Mouse (Mus musculus): ENCODE data around the gene Braf. TPM values are rescaled to one million over a fixed set of nuclear protein-coding genes. Genes with fewer than 3 reads are reported as not detected.
A peak's percentile ranks its signal among the peaks of the same experiment; 100 is the strongest.

Braf gene
- polyA plus RNA-seq, 1 experiment = 33.8 TPM

- 84% methylated on average over 3 of the region's 3 CpGs for WGBS
- Histone ChIP-seq H3K27ac (ENCODE audit: insufficient read depth, low read length) (no peak overlapping the region), H3K4me1 (ENCODE audit: control insufficient read depth, insufficient read depth, low read length) (no peaks in the 10 kb centered on the region; the same call in 1 of the 2 replicates), H3K4me3 (replicated peaks; ENCODE audit: insufficient read depth, low read depth, low read length) (no peak overlapping the region), H3K27me3 (ENCODE audit: control insufficient read depth, insufficient read depth, low read length) (no peaks in the 10 kb centered on the region)
- no peak for TF ChIP-seq CTCF (IDR thresholded peaks at IDR 0.05; ENCODE audit: borderline replicate concordance, insufficient read depth, low read depth, low read length)
- TF ChIP-seq POLR2A (IDR thresholded peaks at IDR 0.05; ENCODE audit: borderline replicate concordance, insufficient read depth, low read length) = no peak
- DNase-seq = no peak
These were observed 886 bp upstream of the Braf start for GRCm38 (mm10) chr6:39726149-39726548.

- WGBS = 0% methylated on average over 12 of the region's 12 CpGs
- Histone ChIP-seq H3K4me1 (ENCODE audit: control insufficient read depth, insufficient read depth, low read length) (no peaks in the 10 kb centered on the region; the same call in 1 of the 2 replicates), H3K27me3 (ENCODE audit: control insufficient read depth, insufficient read depth, low read length) (no peaks in the 10 kb centered on the region), H3K27ac (ENCODE audit: insufficient read depth, low read length) (peak overlapping the region; percentile 73), H3K4me3 (replicated peaks; ENCODE audit: insufficient read depth, low read depth, low read length) (peak overlapping the region; percentile 99)
- DNase-seq = no peak
- TF ChIP-seq CTCF (IDR thresholded peaks at IDR 0.05; ENCODE audit: borderline replicate concordance, insufficient read depth, low read depth, low read length) = no peak
- no peak for TF ChIP-seq POLR2A (IDR thresholded peaks at IDR 0.05; ENCODE audit: borderline replicate concordance, insufficient read depth, low read length)
These were observed 759 bp downstream of the Braf start for GRCm38 (mm10) chr6:39724542-39724865.

GRCm38 (mm10) chr6:39724071-39724470 lies 1.2 kb downstream of the Braf start:
- no peaks in the 10 kb centered on the region for H3K27me3 ChIP-seq (ENCODE audit: control insufficient read depth, insufficient read depth, low read length)
- under 1% methylated on average over 7 of the region's 7 CpGs for WGBS
- peak overlapping the region; percentile 59; the same call in 1 of the 2 replicates for H3K27ac ChIP-seq (ENCODE audit: insufficient read depth, low read length)
- H3K4me1 ChIP-seq (ENCODE audit: control insufficient read depth, insufficient read depth, low read length) = no peaks in the 10 kb centered on the region; the same call in 1 of the 2 replicates
- peak overlapping the region; percentile 99 for H3K4me3 ChIP-seq (replicated peaks; ENCODE audit: insufficient read depth, low read depth, low read length)
- peak; percentile 12 to 28 for DNase-seq
- TF ChIP-seq POLR2A (IDR thresholded peaks at IDR 0.05; ENCODE audit: borderline replicate concordance, insufficient read depth, low read length) (no peak), CTCF (IDR thresholded peaks at IDR 0.05; ENCODE audit: borderline replicate concordance, insufficient read depth, low read depth, low read length) (no peak)

- no peak for DNase-seq
- 50% methylated on average over 6 of the region's 6 CpGs for WGBS
These were observed 6.7 kb downstream of the Braf start for GRCm38 (mm10) chr6:39718567-39718966.

GRCm38 (mm10) chr6:39717049-39717448 lies 8.2 kb downstream of the Braf start:
- Histone ChIP-seq H3K4me1 (ENCODE audit: control insufficient read depth, insufficient read depth, low read length) (no peaks in the 10 kb centered on the region; the same call in 1 of the 2 replicates), H3K4me3 (replicated peaks; ENCODE audit: insufficient read depth, low read depth, low read length) (no peak overlapping the region), H3K27ac (ENCODE audit: insufficient read depth, low read length) (no peak overlapping the region), H3K27me3 (ENCODE audit: control insufficient read depth, insufficient read depth, low read length) (no peaks in the 10 kb centered on the region)
- 93% methylated on average over 2 of the region's 2 CpGs for WGBS
- TF ChIP-seq POLR2A (IDR thresholded peaks at IDR 0.05; ENCODE audit: borderline replicate concordance, insufficient read depth, low read length) = no peak
- TF ChIP-seq CTCF (IDR thresholded peaks at IDR 0.05; ENCODE audit: borderline replicate concordance, insufficient read depth, low read depth, low read length) = no peak
- no peak for DNase-seq

More at GRCm38 (mm10) chr6:39718567-39718966, 6.7 kb downstream of the Braf start:
- TF ChIP-seq CTCF (IDR thresholded peaks at IDR 0.05; ENCODE audit: borderline replicate concordance, insufficient read depth, low read depth, low read length) (no peak), POLR2A (IDR thresholded peaks at IDR 0.05; ENCODE audit: borderline replicate concordance, insufficient read depth, low read length) (no peak)
- no peaks in the 10 kb centered on the region for H3K27me3 ChIP-seq (ENCODE audit: control insufficient read depth, insufficient read depth, low read length)
- no peaks in the 10 kb centered on the region; the same call in 1 of the 2 replicates for H3K4me1 ChIP-seq (ENCODE audit: control insufficient read depth, insufficient read depth, low read length)
- H3K27ac ChIP-seq (ENCODE audit: insufficient read depth, low read length) = no peak overlapping the region
- no peak overlapping the region for H3K4me3 ChIP-seq (replicated peaks; ENCODE audit: insufficient read depth, low read depth, low read length)

- TF ChIP-seq POLR2A (IDR thresholded peaks at IDR 0.05; ENCODE audit: borderline replicate concordance, insufficient read depth, low read length) (no peak), CTCF (IDR thresholded peaks at IDR 0.05; ENCODE audit: borderline replicate concordance, insufficient read depth, low read depth, low read length) (no peak)
- Histone ChIP-seq H3K4me1 (ENCODE audit: control insufficient read depth, insufficient read depth, low read length) (no peaks in the 10 kb centered on the region), H3K27me3 (ENCODE audit: control insufficient read depth, insufficient read depth, low read length) (no peaks in the 10 kb centered on the region), H3K27ac (ENCODE audit: insufficient read depth, low read length) (no peak overlapping the region), H3K4me3 (replicated peaks; ENCODE audit: insufficient read depth, low read depth, low read length) (no peak overlapping the region)
- DNase-seq = no peak
- WGBS = 81% methylated on average over 7 of the region's 7 CpGs
These were observed 10.9 kb downstream of the Braf start for GRCm38 (mm10) chr6:39714341-39714740.

GRCm38 (mm10) chr6:39713399-39713798 lies 11.9 kb downstream of the Braf start:
- 60% methylated on average over 3 of the region's 3 CpGs for WGBS
- no peak for TF ChIP-seq POLR2A (IDR thresholded peaks at IDR 0.05; ENCODE audit: borderline replicate concordance, insufficient read depth, low read length)
- no peak for TF ChIP-seq CTCF (IDR thresholded peaks at IDR 0.05; ENCODE audit: borderline replicate concordance, insufficient read depth, low read depth, low read length)
- Histone ChIP-seq H3K4me1 (ENCODE audit: control insufficient read depth, insufficient read depth, low read length) (no peaks in the 10 kb centered on the region), H3K4me3 (replicated peaks; ENCODE audit: insufficient read depth, low read depth, low read length) (no peak overlapping the region), H3K27ac (ENCODE audit: insufficient read depth, low read length) (no peak overlapping the region), H3K27me3 (ENCODE audit: control insufficient read depth, insufficient read depth, low read length) (no peaks in the 10 kb centered on the region)
- no peak for DNase-seq

- H3K27ac ChIP-seq (ENCODE audit: insufficient read depth, low read length) = no peak overlapping the region
- no peak for DNase-seq
- H3K4me1 ChIP-seq (ENCODE audit: control insufficient read depth, insufficient read depth, low read length) = no peaks in the 10 kb centered on the region
- no peaks in the 10 kb centered on the region for H3K27me3 ChIP-seq (ENCODE audit: control insufficient read depth, insufficient read depth, low read length)
- no peak for TF ChIP-seq POLR2A (IDR thresholded peaks at IDR 0.05; ENCODE audit: borderline replicate concordance, insufficient read depth, low read length)
- no peak for TF ChIP-seq CTCF (IDR thresholded peaks at IDR 0.05; ENCODE audit: borderline replicate concordance, insufficient read depth, low read depth, low read length)
- 99% methylated on average over 4 of the region's 4 CpGs for WGBS
- no peak overlapping the region for H3K4me3 ChIP-seq (replicated peaks; ENCODE audit: insufficient read depth, low read depth, low read length)
These were observed 19.6 kb downstream of the Braf start for GRCm38 (mm10) chr6:39705625-39706024.
